Mouse (Mus musculus) left cerebral cortex, postnatal 4 days (tissue): ENCODE measurements around the gene Zfp820. TPM values are rescaled to one million over a fixed set of nuclear protein-coding genes. Genes with fewer than 3 reads are reported as not detected.
"Not testable (repeated sequence)": the region's sequence is repeated elsewhere in the genome, so short reads cannot be mapped to it uniquely, and the experiment has no call there.

ENCODE experiments used
- DNase-seq: peaks from one replicate; pipeline ENCODE4 v3.0.0-alpha.2; 2022
- intact Hi-C: fragments of 180-260 bp; cut with DNase I; formaldehyde crosslinking; loops from one replicate; pipeline ENCODE4 v1.15.1; 2025
- total RNA-seq, 2 experiments: library from RNA; stranded (reverse); gene quantifications; 2 replicates each; pipeline ENCODE4 v1.2.3; 2021

Zfp820 gene
- 1 to 10 TPM; 1.5 to 1.8 TPM for total RNA-seq

GRCm38 (mm10) chr17:21845545-21846321, at the start of gene Zfp820:
TSS of gene Zfp820 (minus strand) at chr17:21845772.
- intact Hi-C loops, result no loop called here
- peak; percentile 53 for DNase-seq

GRCm38 (mm10) chr17:21871256-21871655, 25.7 kb upstream of the Zfp820 start:
- no peak for DNase-seq
- intact Hi-C loops, result no loop called here

GRCm38 (mm10) chr17:21846322-21846582, 680 bp upstream of the Zfp820 start:
- intact Hi-C loops, DNase-seq: not testable (repeated sequence)

- intact Hi-C loops, result no loop called here
- no peak for DNase-seq
These were observed 7.1 kb downstream of the Zfp820 start for GRCm38 (mm10) chr17:21838510-21838909.

GRCm38 (mm10) chr17:21801373-21801772, 44.2 kb downstream of the Zfp820 start:
- DNase-seq, intact Hi-C loops: not testable (repeated sequence)

GRCm38 (mm10) chr17:21792256-21792655, 53.3 kb downstream of the Zfp820 start:
- intact Hi-C loops, result no loop called here
- no peak for DNase-seq

GRCm38 (mm10) chr17:21770336-21770735, 75.2 kb downstream of the Zfp820 start:
- no peak for DNase-seq
- intact Hi-C loops, result no loop called here

Other genes starting within 250 kb of the Zfp820 start
- 10 to 100 TPM; 15.5 to 16.9 TPM for gene Zfp983, start 195.1 kb downstream of the Zfp820 start, total RNA-seq
- 10 to 100 TPM in 1 of 2 experiments, 1 to 10 TPM in 1; 3.3 to 13.6 TPM for gene Gm10226, start 153.9 kb downstream of the Zfp820 start, total RNA-seq
- gene Zfp760, start 138.0 kb downstream of the Zfp820 start, total RNA-seq, result 10 to 100 TPM; 13.6 to 15.9 TPM
- 10 to 100 TPM; 10.1 to 14.6 TPM for gene Zfp229, start 115.0 kb downstream of the Zfp820 start, total RNA-seq
- gene Zfp995, start 64.2 kb upstream of the Zfp820 start, total RNA-seq, result 1 to 10 TPM; 5.9 to 6.5 TPM
- 10 to 100 TPM; 17.2 to 19.0 TPM for gene Zfp942, start 116.7 kb upstream of the Zfp820 start, total RNA-seq
- gene Zfp943, start 116.8 kb upstream of the Zfp820 start, total RNA-seq, result 10 to 100 TPM; 16.2 to 17.9 TPM